Mouse (Mus musculus) c-Kit-positive CD71-positive TER-119-negative erythroid progenitor cells, embryonic 14.5 days (primary cell): ENCODE results near the gene Dspp.

Experiments
- DNase-seq: peaks from one replicate; pipeline ENCODE4 v3.0.0-alpha.2; 2013; ENCODE audit warnings: low read depth

The Dspp gene

DNA sequence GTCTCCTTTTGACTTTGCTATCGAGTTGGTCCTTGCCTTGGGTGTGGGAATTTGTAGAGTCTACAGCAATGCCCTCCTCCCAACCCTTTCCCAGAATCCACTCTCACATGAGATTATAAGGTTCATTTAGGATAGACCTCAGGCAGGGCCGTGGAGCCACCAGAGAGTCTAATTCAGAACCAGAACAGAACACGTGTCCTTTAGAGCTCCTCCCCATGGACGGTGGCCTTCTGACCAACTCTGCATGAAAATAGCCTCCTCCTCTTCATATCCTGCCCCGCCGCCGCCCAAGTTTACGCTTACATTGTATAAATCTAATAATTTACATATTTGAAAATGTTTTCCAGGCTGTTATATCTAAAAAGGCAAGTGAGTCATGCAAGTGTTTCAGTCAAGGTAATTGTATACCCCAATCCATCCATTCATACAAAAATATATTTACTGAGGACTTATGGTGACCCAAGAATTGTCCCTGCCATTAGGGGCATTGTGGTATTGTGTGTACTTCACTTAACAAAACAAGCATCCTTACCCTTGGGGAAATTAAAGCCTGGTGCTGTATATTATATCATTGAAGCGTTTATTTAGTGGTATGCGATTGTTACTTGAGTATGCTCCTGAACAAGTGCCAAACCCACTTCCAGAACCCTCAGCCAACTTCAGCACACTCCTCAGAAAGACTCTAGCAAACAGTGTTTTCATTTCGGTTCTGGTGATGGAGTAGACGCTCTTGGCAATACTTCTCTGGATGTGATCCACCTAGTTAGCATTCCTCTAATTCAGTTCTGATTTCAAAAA is 30.8 kb downstream of the Dspp start:
- DNase-seq = no peak

GRCm38 (mm10) chr5:104202351-104202750 is 31.8 kb downstream of the Dspp start, which contains the start of gene Dmp1:
Gene Dmp1 (plus strand): TSS chr5:104202613.
- no peak for DNase-seq

DNA sequence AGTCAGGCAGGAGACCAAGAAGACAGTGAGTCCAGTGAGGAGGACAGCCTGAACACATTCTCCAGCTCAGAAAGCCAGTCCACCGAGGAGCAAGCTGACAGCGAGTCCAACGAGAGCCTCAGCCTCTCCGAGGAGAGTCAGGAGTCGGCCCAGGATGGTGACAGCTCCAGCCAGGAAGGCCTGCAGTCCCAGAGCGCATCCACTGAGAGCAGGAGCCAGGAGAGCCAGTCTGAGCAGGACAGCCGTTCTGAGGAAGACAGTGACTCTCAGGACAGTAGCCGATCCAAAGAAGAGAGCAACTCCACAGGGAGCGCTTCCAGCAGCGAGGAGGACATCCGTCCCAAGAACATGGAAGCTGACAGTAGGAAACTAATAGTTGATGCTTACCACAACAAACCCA is 42.0 kb downstream of the Dspp start:
- no peak for DNase-seq

DNA sequence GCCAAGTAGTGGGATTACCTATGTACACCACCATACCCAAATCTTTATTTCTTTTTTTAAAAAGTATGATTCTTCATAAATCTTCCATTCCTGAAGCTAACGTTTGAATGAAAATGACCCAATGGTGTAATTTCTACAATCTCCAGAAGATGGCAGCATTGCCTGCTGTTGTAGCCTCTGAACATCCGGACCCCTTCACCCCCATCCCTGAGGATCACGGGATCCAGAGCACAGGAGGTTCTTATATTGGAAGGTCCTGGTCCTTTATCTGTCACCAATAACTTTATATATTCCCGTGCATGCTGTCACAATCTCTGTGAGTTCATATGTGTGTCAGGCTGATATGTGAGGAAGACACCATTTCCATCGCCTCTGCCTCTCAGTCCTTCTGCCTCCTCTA is 48.4 kb downstream of the Dspp start:
- DNase-seq = no peak

GRCm38 (mm10) chr5:104224299-104224698 is 53.8 kb downstream of the Dspp start:
- DNase-seq = no peak

- no peak for DNase-seq
These were observed 54.2 kb downstream of the Dspp start for GRCm38 (mm10) chr5:104224750-104225149.

DNA sequence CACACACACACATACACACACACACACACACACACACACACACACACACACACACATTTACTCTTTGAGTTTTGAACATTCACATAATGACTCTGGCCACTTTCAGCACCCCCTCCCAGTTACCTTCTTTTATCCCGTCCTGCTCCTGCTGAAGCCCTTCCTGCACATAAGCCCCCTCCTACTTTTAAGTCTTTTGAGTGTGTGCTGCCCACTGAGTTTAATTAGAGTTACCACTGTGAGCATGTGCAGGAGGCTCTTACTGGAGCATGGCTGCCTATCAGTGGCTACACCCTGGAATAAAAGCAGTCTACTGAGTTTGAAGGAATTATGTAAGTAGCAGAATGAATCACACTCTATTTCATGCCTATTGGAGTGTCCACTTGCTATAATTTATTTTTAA is 58.0 kb downstream of the Dspp start:
- DNase-seq = no peak
